Mouse (Mus musculus): ENCODE measurements around the gene Cap1. TPM values are rescaled to one million over a fixed set of nuclear protein-coding genes. Genes with fewer than 3 reads are reported as not detected.
A peak's percentile ranks its signal among the peaks of the same experiment; 100 is the strongest.

Gene Cap1
- polyA plus RNA-seq, 1 experiment from 2014 or later: 84.9 TPM

DNA sequence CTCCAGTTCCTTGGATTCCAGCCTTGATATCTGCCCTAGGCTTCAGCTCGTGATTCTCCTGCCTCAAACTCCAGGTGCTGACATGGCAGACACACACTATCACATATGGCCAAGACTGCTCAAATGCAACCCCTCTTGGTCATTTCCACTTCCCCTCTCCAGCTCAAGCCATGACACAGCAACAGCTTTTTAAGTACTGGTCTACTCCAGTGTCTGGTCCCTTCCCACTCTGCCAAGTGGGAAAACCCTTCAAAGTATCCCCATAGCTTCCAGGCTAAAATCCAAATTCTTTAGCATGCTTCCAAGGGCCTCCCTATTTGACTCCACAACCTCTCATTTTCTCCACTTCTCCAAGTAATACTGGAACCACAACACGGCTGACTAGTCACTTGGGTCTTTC is 1.8 kb downstream of the Cap1 start:
- peak overlapping the region; percentile 4; the same call in 1 of the 2 replicates for H3K9ac ChIP-seq

DNA sequence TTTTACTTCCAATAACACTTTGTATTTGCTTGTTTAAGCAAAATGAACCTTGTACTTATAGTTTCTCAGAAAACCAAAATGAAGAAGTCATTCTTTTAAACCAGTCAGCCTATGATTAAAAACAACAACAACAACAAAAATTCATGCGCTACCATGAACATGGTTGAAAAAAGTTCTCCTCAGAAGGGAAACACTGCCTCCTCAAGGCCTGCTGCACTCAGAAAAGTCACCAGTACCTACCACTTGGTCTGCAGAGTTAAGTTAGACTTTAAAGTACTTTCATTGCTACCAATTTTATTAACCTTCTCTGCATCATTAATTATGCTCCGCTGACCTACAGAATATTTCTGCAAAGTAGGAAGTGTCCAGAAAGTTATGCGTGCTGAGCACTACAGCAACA is 2.6 kb downstream of the Cap1 start:
- Histone ChIP-seq H3K4me3 (replicated peaks) (no peak overlapping the region), H3K9me3 (no peaks in the 10 kb centered on the region), H3K4me1 (replicated peaks) (peaks cover 24% of the 10 kb centered on the region), H3K27me3 (replicated peaks) (no peaks in the 10 kb centered on the region), H3K36me3 (no peaks in the 10 kb centered on the region; the same call in 1 of the 2 replicates), H3K27ac (no peak overlapping the region), H3K4me2 (replicated peaks) (no peak overlapping the region), H3K9ac (no peak overlapping the region)
- ATAC-seq: no peak
- WGBS: 87% methylated on average over 3 of the region's 3 CpGs

More for the DNA sequence above, 1.8 kb downstream of the Cap1 start:
- ATAC-seq: no peak
- H3K36me3 ChIP-seq: no peaks in the 10 kb centered on the region
- H3K27ac ChIP-seq: 0 out of 2 replicates have a peak overlapping the region, but pooled peaks have one; percentile 32
- WGBS: 57% methylated on average over 2 of the region's 2 CpGs
- no peaks in the 10 kb centered on the region for H3K27me3 ChIP-seq (replicated peaks)
- H3K4me2 ChIP-seq (replicated peaks): peak overlapping the region; percentile 66
- H3K4me1 ChIP-seq (replicated peaks): peaks cover 24% of the 10 kb centered on the region
- H3K9me3 ChIP-seq: no peaks in the 10 kb centered on the region
- peak overlapping the region; percentile 84 for H3K4me3 ChIP-seq (replicated peaks)

- Histone ChIP-seq H3K4me3 (replicated peaks) (no peak overlapping the region), H3K36me3 (no peaks in the 10 kb centered on the region; the same call in 1 of the 2 replicates), H3K27me3 (replicated peaks) (no peaks in the 10 kb centered on the region), H3K4me2 (replicated peaks) (no peak overlapping the region), H3K27ac (no peak overlapping the region), H3K4me1 (replicated peaks) (peaks cover 24% of the 10 kb centered on the region), H3K9me3 (no peaks in the 10 kb centered on the region), H3K9ac (no peak overlapping the region)
- no peak for ATAC-seq
- WGBS: 74% methylated on average over 3 of the region's 3 CpGs
Observed at GRCm38 (mm10) chr4:122882544-122882943, 3.3 kb downstream of the Cap1 start.

DNA sequence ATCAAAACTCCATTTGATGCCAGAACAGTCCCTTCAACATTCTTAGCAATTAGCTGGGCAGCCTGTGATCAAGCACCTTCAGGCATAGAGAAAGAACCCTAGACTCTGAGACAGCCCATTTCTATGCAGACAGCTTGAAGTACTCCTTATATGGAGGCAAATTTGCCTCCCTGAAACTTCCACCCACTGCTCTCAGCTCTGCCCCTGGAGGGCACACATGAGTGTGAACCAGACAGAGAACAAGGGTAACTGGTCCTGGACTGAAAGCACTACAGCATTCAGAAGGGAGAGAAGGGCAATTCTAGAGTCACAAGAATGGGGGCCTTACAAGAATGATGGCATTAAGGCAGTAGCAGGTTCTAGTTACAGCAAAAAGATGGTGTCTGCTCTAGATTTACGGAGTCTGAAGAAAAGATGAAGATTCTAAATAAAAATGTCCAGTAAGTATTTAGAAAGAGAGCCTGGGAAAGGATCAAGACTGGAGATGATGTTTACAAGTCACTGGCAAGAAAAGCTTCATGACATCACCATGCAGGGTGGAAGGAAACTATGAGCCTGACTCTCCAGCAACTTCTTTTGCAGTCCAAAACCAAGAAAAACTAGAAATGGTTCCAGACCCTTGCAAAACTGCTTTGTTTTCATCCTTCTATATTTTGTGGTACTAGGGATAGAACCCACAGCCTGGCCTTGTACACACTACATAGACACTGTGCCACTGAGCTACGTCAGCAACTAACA is 7.4 kb downstream of the Cap1 start:
- Histone ChIP-seq H3K4me2 (replicated peaks) (no peak overlapping the region), H3K9ac (no peak overlapping the region), H3K4me1 (replicated peaks) (peaks cover 9% of the 10 kb centered on the region), H3K36me3 (no peaks in the 10 kb centered on the region; the same call in 1 of the 2 replicates), H3K4me3 (replicated peaks) (no peak overlapping the region), H3K27me3 (replicated peaks) (no peaks in the 10 kb centered on the region), H3K27ac (no peak overlapping the region), H3K9me3 (no peaks in the 10 kb centered on the region)
- no peak for ATAC-seq
- 87% methylated on average over 2 of the region's 2 CpGs for WGBS

DNA sequence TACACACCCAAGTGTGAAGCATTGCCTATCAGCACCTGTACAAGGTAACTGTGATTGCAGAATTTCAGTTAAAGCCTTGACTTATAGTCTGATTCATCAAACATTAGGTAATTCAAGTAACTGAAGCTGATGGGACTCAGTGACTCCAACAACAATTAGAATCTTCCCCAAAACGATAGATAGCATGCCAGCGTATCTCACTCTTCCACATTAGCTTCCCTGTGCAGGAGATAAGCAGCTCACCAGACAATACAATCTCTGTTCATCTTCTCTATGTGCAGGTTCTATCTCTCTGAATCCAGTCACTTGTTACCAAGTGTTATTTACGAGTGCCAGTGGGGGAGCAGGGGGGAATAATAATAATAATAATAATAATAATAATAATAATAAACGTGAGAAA is 12.3 kb downstream of the Cap1 start:
- WGBS: 77% methylated on average over 4 of the region's 4 CpGs
- H3K9ac ChIP-seq: no peak overlapping the region
- peaks cover 18% of the 10 kb centered on the region for H3K36me3 ChIP-seq
- no peaks in the 10 kb centered on the region for H3K4me1 ChIP-seq (replicated peaks)
- H3K4me2 ChIP-seq (replicated peaks): no peak overlapping the region
- H3K27me3 ChIP-seq (replicated peaks): no peaks in the 10 kb centered on the region
- no peaks in the 10 kb centered on the region for H3K9me3 ChIP-seq
- no peak overlapping the region for H3K4me3 ChIP-seq (replicated peaks)
- no peak overlapping the region for H3K27ac ChIP-seq
- no peak for ATAC-seq

GRCm38 (mm10) chr4:122873003-122873402 is 12.9 kb downstream of the Cap1 start:
- WGBS: 73% methylated on average over 5 of the region's 5 CpGs
- H3K4me2 ChIP-seq (replicated peaks): no peak overlapping the region
- no peak overlapping the region for H3K27ac ChIP-seq
- no peak overlapping the region for H3K4me3 ChIP-seq (replicated peaks)
- no peak overlapping the region for H3K9ac ChIP-seq
- H3K4me1 ChIP-seq (replicated peaks): no peaks in the 10 kb centered on the region
- ATAC-seq: no peak
- no peaks in the 10 kb centered on the region for H3K27me3 ChIP-seq (replicated peaks)
- H3K9me3 ChIP-seq: no peaks in the 10 kb centered on the region
- H3K36me3 ChIP-seq: peaks cover 19% of the 10 kb centered on the region

DNA sequence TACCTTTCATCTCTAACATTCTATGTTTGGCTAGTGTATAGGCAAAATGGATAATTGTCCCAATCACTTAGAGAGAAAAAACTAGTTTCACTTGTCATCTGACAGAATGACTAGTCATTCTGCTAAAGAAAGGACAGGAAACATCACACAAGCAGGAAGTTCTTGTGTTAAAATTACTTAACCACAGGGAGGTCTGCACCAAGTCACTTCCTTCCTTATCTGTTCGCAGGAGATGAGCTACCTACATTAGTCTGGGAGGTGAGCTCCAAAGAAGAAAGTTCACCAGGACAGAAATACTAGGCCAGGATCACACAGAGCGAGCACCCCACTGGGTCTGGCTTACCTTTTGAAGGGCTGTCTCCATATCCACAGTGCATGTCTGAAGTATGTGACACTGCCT is 13.9 kb downstream of the Cap1 start:
- Histone ChIP-seq H3K27ac (no peak overlapping the region), H3K36me3 (peaks cover 22% of the 10 kb centered on the region), H3K4me3 (replicated peaks) (no peak overlapping the region), H3K4me1 (replicated peaks) (no peaks in the 10 kb centered on the region), H3K27me3 (replicated peaks) (no peaks in the 10 kb centered on the region), H3K9ac (no peak overlapping the region), H3K4me2 (replicated peaks) (no peak overlapping the region), H3K9me3 (no peaks in the 10 kb centered on the region)
- WGBS: 86% methylated on average over 2 of the region's 2 CpGs
- no peak for ATAC-seq

- no peaks in the 10 kb centered on the region for H3K9me3 ChIP-seq
Observed at GRCm38 (mm10) chr4:122871269-122871668, 14.6 kb downstream of the Cap1 start.

GRCm38 (mm10) chr4:122870741-122871140 is 15.1 kb downstream of the Cap1 start:
- Histone ChIP-seq H3K36me3 (peaks cover 24% of the 10 kb centered on the region), H3K9ac (no peak overlapping the region)
- no peak for ATAC-seq

More at GRCm38 (mm10) chr4:122871269-122871668, 14.6 kb downstream of the Cap1 start:
- no peaks in the 10 kb centered on the region for H3K4me1 ChIP-seq (replicated peaks)
- H3K9ac ChIP-seq: no peak overlapping the region
- no peak overlapping the region for H3K4me3 ChIP-seq (replicated peaks)
- H3K27ac ChIP-seq: no peak overlapping the region
- ATAC-seq: no peak
- H3K27me3 ChIP-seq (replicated peaks): no peaks in the 10 kb centered on the region
- no peak overlapping the region for H3K4me2 ChIP-seq (replicated peaks)
- peaks cover 22% of the 10 kb centered on the region for H3K36me3 ChIP-seq
- WGBS: 91% methylated on average over 11 of the region's 11 CpGs

GRCm38 (mm10) chr4:122870027-122870426 is 15.8 kb downstream of the Cap1 start:
- no peak overlapping the region for H3K4me2 ChIP-seq (replicated peaks)
- H3K4me1 ChIP-seq (replicated peaks): no peaks in the 10 kb centered on the region
- H3K27ac ChIP-seq: no peak overlapping the region
- H3K4me3 ChIP-seq (replicated peaks): no peak overlapping the region
- H3K9me3 ChIP-seq: no peaks in the 10 kb centered on the region
- H3K9ac ChIP-seq: no peak overlapping the region
- H3K36me3 ChIP-seq: peaks cover 30% of the 10 kb centered on the region
- H3K27me3 ChIP-seq (replicated peaks): no peaks in the 10 kb centered on the region
- ATAC-seq: no peak

More at GRCm38 (mm10) chr4:122870741-122871140, 15.1 kb downstream of the Cap1 start:
- WGBS: 82% methylated on average over 5 of the region's 5 CpGs
- H3K27ac ChIP-seq: no peak overlapping the region
- no peaks in the 10 kb centered on the region for H3K4me1 ChIP-seq (replicated peaks)
- no peaks in the 10 kb centered on the region for H3K9me3 ChIP-seq
- H3K4me2 ChIP-seq (replicated peaks): no peak overlapping the region
- H3K4me3 ChIP-seq (replicated peaks): no peak overlapping the region
- no peaks in the 10 kb centered on the region for H3K27me3 ChIP-seq (replicated peaks)

GRCm38 (mm10) chr4:122868041-122868440 is 17.8 kb downstream of the Cap1 start:
- ATAC-seq: peak; percentile 51; the same call in 1 of the 2 replicates
- no peaks in the 10 kb centered on the region for H3K9me3 ChIP-seq
- H3K27ac ChIP-seq: no peak overlapping the region
- 86% methylated on average over 1 of the region's 1 CpGs for WGBS
- H3K4me3 ChIP-seq (replicated peaks): no peak overlapping the region
- peaks cover 42% of the 10 kb centered on the region for H3K36me3 ChIP-seq
- H3K9ac ChIP-seq: no peak overlapping the region
- no peak overlapping the region for H3K4me2 ChIP-seq (replicated peaks)
- H3K27me3 ChIP-seq (replicated peaks): no peaks in the 10 kb centered on the region
- H3K4me1 ChIP-seq (replicated peaks): no peaks in the 10 kb centered on the region

DNA sequence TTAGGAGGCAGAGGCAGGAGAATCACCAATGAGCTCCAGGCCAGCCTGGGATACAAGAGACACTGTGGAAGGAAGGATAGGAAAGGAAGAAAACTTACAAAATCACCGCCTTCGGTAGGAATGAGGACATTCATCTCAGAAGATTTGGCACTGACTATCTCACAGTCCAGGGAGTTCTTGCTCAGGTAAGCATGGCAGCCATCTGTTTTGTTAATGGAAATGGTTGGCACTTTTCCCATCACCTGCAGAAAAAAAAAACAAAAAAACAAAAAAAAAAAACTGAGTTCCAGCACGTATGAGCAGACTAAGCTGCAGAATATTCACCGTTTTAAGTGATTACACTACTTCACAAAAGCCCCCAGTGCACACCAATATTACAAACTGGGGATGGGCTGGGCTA is 24.0 kb downstream of the Cap1 start:
- Histone ChIP-seq H3K4me3 (replicated peaks) (no peak overlapping the region), H3K4me2 (replicated peaks) (no peak overlapping the region), H3K36me3 (peaks cover 46% of the 10 kb centered on the region), H3K27me3 (replicated peaks) (no peaks in the 10 kb centered on the region), H3K9ac (no peak overlapping the region), H3K4me1 (replicated peaks) (no peaks in the 10 kb centered on the region), H3K27ac (no peak overlapping the region), H3K9me3 (no peaks in the 10 kb centered on the region)
- WGBS: 93% methylated on average over 4 of the region's 4 CpGs
- ATAC-seq: no peak

DNA sequence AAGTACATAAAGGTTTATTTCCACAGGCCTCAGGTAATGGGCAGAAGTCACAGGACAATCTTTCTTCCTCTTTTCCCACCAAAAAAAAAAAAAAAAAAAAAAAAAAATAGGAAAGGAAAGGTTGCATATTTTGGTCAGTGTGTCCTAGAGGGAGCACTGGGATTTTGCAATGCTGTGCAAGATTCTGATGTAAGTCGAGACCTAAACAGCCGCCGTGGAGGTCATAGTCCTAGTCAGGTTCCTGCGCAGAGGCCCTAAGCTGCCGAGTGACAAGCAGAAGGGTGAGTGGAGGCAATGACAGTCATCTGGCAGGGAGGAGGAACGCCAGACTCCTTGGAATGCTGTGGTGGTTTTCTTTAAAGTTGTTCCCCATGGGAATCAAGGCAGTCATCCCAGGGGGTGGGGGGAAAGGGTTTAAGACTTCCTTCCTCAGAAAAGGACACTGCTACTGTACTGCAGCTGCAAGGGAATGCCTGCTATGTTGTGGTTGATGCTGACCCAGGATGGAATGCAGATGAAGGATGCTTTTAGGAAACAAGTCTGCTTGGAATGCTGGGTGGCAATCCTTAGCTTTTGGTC is 26.7 kb downstream of the Cap1 start:
- 75% methylated on average over 6 of the region's 6 CpGs for WGBS
- Histone ChIP-seq H3K27ac (no peak overlapping the region), H3K4me2 (replicated peaks) (no peak overlapping the region), H3K4me3 (replicated peaks) (no peak overlapping the region), H3K27me3 (replicated peaks) (no peaks in the 10 kb centered on the region), H3K4me1 (replicated peaks) (no peaks in the 10 kb centered on the region), H3K9me3 (no peaks in the 10 kb centered on the region), H3K36me3 (peaks cover 33% of the 10 kb centered on the region), H3K9ac (no peak overlapping the region)
- no peak for ATAC-seq
